Mouse (Mus musculus) heart, adult 8-10 months (tissue): ENCODE data around the gene Olfr328. TPM values are rescaled to one million over a fixed set of nuclear protein-coding genes. Genes with fewer than 3 reads are reported as not detected.
"Not testable (repeated sequence)": the region's sequence is repeated elsewhere in the genome, so short reads cannot be mapped to it uniquely, and the experiment has no call there.

Source experiments
- DNase-seq: peaks from one replicate; pipeline ENCODE4 v3.0.0; 2022; ENCODE audit warnings: low spot score
- total RNA-seq, 4 experiments: library from RNA; stranded (reverse); gene quantifications; 2 replicates each; pipeline ENCODE4 v1.2.4; 2022

The Olfr328 gene
- total RNA-seq = not detected

DNA sequence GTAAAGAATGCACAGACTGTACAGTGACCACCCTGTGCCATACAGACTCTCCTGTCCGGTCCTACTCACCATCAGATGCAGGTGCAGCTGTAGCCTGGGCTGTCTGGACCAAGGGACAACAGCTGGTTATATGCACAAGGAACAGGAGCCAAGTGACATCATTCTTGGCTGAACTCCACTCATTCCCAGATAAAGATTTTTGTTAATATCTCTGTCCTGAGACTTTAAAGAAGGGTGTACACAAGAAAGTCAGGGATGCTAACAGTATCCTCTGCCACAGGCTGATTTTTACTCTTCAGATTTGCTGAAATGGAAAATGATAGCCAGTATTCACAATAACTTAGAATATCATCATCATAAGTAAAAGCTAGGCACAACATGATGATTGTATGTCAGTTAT lies at the start of gene Olfr328:
Olfr328 (minus strand) TSS at position 101 of the 400 bp plus-strand sequence.
- DNase-seq = no peak

DNA sequence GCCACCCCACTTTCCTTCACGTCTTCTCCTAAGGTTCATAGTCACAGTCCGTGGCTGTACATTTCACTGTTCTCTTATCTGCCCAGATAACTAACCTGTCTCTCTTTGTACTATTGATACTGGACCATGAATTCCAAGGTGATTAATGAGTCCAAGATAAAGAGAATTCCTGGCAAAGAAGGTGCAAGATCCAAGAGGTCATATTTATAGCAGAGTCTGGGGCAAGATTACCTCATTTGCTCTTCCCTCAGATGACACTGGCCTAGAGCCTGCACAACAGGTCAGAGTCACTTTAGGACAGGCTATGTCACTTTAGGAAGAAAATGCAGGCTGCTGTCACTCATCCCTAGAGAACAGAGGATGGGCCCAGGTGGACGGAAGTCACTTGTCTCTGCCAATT lies 49.8 kb upstream of the Olfr328 start:
- DNase-seq = no peak

DNA sequence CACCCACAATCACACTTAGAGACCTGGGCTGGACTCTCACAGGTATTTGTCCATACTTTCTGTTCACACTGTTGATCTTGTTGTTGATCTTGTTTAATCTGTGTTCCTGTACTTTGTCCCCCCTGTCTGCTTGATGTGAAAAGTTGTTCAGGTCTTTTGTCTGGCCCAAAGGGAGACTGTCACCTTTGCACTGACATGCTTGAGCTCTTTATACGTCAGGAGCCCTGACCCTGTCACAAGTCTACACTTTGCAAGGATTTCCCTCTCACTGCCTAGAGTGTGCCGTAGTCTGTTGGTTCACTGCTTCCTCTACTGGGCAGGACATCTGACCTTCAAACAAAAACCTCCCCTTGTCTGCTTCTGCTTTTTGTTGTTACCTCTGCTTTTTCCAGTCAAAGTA lies 49.3 kb upstream of the Olfr328 start:
- no peak for DNase-seq

DNA sequence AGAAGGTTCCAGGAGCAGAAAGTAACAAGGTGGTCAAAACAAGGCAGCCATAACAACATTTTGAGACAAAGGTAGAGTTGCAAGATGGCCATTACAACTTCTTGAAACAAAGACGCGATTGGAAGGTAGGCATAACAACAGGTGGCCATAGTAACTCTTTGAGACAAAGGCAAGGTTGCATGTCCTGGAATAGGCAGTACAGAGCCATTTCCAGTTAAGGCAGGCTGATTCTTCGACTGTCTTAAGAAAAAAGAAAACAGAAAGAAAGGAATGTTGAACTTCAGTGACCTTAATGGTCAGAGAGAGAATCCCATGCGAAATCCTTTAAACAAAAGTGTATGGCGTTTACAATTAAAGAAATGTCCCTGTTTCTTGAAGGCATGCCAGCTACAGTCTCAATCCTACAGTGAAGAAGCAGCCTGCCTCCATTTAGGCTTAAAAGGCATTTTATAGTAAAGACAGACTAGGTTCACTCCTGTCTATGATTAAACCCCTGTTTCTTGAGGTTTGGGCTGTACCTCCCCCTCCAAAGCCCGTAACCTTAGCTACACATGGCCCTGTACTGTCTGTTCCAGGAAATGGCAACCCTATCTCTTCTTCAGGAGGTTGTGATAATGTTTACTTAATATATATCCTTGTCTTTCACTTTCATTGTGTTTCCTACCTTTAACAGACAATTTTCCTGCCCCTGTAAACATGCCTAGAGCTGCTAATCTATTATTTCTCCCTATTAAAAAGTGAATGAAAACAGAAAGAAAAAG lies 47.5 kb upstream of the Olfr328 start:
- no peak for DNase-seq

DNA sequence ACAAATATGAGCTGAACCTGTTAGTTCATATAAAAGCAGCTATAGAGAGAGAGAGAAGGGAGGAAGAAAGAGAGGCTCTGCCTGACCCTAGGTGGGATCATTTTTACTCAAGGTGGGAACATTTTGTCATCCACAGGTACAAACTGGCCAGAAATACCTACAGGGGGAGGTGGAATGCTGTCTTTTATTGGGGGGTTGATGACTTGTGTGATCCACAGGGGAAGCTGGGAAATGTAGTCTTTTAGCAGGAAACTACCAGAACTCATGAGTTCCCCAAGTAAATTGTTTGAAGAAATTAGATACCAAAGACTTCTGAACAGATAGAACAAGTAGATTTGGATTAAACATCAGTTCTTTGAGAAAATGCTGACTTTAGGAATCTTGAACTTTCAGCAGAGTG lies 46.6 kb upstream of the Olfr328 start:
- DNase-seq = no peak

DNA sequence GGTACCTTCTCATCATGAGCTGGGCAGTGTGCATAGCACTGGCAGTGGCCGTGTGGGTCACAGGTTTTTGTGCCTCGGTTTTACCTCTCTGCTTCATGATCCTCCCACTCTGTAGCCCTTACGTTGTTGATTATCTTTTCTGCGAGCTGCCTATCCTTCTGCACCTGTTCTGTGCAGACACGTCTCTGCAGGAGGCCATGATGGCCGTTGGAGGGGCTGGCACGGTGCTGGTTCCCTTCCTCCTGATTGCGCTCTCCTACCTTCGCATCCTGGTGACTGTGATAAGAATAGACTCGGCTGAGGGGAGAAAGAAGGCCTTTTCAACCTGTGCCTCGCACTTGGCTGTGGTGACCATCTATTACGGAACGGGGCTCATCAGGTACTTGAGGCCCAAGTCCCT lies 42.4 kb upstream of the Olfr328 start:
- DNase-seq = no peak

DNA sequence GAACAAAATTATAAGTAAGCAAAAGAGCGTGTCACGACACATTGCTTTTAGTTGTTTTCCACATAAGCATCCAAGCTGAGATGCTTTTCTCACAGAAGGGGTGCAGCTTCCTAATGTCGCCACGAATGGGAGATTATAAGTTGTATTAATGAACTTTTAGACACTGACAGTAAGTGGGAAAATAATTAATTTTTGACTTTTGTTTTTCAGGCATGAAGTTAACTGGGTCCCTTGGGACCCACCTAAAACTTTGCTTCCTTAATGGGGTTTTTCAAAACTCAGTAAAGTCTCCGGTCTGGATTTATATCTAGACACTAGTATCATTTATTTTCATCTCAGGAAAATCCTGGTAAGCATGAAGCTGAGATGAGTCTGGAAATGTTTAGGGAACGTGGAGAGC lies 39.4 kb upstream of the Olfr328 start, which contains the start of gene Olfr324:
Olfr324 (plus strand) TSS at position 301 of the 400 bp plus-strand sequence.
- DNase-seq = no peak

DNA sequence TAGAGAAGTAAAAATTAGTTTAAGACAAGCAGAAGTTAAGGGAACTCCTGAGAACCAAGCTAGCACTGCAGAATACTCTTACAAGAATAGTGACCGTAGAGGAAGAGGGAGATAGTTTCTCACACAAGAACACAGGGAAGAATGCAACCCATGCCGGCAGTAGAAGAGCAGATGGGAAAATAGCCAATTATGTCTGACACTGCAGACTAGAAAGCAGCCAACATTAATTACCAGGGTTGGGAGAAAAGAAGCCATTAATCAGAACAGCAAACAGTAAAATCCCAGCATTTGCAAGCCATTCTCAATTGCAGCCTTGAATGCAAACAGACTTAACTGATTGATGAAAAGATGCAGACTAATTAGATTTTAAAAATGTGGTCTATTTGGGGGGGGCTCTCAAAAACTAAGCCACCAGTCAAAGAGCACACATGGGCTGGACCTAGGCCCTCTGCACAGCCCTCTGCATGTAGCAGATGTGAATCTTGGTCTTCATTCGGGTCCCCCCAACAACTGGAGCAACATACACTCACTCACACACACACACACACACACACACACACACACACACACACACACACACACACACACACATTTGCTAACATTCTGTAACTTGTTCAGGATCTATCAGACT lies 33.3 kb upstream of the Olfr328 start:
- no peak for DNase-seq

DNA sequence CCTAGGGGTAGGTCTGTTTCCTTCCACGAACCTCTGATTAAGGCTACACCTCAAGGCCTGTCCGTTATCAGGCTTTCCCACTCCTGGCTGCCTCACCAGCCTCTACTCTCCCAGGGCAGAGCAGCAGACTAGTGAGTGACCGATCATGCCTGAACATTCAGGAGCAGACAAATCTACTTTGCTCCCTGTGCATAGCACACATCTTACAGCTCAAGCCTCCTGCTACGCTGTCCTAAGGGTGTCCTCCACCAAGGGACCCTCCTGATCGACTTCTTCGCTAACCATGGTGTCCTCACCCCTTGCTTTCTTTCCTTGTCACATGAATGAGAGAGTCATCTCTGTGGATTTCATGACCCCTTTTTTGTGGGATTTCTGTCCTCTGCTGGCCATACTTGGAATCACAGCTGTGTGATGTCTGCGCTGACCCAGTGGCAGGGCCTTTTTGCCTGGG lies 32.5 kb upstream of the Olfr328 start:
- DNase-seq = peak; percentile 19

DNA sequence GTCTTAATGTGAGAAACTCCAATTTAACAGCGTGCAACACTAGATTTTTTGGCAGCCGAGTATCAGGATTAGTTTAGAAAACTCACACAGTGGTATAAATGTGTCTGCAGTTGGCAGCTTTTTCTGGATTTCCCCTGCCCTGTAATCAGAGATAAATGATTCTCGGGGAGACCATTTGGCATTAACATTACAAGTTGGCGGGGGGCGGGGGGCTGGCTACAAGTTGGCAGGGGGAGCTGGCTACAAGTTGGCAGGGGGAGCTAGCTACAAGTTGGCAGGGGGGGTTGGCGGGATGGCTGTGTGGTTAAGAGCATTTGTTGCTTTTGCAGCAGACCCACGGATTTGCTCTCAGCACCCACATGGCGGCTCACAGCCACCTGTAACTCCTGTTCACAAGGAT lies 23.2 kb upstream of the Olfr328 start:
- DNase-seq = no peak

DNA sequence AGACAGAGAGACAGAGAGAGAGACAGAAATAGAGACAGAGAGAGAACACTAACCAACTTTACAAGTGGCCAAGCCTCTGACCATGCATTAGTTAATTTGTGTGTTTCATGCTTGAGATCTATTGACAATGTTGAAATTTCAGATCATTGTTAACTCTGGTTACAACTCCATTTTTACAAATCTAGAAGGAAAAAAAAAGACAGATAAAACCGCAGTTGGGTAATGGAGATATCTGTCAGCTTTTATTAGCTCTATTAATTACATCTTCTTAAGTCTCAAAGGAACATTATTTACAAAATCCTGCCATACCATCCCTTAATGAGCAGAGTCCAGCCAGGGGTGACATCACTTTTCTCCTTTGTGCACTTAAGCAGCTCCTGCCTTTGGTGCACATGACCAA lies 22.0 kb upstream of the Olfr328 start, which contains the start of gene Olfr325:
Olfr325 (plus strand) TSS at position 301 of the 400 bp plus-strand sequence.
- DNase-seq = no peak

DNA sequence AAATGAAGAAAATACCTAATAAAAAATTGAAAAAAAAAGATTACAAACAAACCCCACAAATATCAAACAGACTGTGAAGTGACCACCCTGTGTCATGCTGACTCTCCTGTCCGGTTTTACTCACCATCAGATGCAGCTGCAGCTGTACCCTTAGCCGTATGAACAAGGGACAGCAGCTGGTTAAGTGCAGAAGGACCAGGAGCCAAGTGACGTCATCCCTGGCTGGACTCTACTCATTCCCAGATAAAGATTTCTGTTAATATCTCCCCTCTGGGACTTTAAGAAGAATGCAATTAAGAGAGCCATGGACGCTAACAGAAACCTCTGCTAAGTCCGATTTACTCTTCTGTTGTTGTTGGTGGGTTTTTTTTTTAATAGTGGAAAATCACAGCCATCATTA lies 15.0 kb upstream of the Olfr328 start, which contains the start of gene Olfr224:
Olfr224 (minus strand) TSS at position 149 of the 400 bp plus-strand sequence.
- peak; percentile 11 for DNase-seq

DNA sequence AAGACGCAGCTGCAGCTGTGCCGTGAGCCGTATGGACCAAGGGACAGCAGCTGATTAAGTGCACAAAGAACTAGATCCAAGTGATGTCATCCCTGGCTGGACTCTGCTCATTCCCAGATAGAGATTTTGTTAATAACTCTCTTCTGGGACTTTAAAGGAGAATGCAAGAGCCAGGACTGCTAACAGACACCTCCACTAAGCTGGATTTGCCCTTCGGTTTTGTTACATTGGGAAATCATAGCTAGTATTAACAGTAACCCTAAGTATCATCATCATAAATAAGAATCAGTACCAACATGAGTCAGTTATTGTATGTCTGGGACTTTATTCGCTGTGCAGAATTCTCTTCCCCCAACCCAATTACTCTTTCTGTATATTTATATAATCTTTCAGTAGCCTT lies 9.1 kb downstream of the Olfr328 start, which contains the start of gene Olfr329-ps:
Olfr329-ps (minus strand) TSS at position 101 of the 400 bp plus-strand sequence.
- peak; percentile 4 for DNase-seq

DNA sequence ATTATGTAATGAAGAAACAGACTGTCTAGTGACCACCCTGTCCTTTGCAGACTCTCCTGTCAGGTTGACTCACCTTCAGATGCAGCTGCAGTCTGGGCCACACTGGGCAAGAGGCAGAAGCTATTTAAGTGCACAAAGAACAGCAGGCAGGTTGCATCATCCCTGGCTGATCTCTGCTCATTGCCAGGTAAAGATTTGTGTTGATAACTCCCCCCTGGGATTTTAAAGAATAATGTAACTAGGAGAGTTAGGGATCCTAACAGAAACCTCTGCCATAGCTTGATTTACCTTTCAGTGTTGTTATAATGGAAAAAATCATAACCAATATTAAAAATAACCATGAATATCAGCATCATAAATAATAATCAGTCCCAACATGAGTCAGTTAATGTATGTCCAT lies 20.7 kb downstream of the Olfr328 start, which contains the start of gene Olfr330:
Olfr330 (minus strand) TSS at position 101 of the 400 bp plus-strand sequence.
- DNase-seq = not testable (repeated sequence)

DNA sequence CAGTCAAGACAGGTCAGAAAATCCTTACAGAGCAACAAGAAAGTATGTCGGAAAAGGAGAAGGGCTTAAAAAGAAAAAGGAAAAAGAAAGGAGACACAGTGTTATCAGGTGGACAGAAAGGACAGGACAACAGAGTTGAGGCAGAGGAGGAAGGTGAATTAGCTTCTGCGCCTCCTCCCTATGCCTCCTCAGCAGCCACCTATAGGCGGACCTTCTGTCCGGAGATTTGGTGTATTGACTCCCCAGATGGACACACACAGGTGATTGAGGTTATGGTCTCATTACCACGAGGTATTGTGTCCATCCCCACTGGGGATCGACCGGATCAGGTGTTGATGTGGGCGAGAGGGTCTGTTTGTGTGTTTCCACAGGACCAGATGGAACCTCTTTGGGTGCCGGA lies 35.7 kb downstream of the Olfr328 start:
- DNase-seq = peak; percentile 4

DNA sequence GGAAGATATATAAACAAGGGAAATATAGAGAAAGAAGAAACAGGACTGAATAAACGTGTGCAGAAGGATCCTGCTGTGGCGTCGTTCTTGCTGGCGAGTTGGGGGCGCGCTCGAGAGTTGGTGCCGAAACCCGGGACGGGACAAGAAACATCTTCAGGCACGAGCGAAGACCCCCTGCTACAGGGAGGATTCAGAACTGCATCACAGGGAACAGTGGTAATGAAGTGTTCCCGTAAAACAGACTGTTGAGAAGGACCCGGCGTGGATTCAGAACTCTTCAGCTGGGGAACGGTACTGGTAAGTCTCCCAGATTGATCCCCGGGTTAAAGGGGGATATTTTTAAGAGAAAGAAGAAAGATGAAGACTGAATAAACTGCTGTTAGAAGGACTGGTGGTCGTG lies 36.5 kb downstream of the Olfr328 start:
- peak; percentile 53 for DNase-seq

DNA sequence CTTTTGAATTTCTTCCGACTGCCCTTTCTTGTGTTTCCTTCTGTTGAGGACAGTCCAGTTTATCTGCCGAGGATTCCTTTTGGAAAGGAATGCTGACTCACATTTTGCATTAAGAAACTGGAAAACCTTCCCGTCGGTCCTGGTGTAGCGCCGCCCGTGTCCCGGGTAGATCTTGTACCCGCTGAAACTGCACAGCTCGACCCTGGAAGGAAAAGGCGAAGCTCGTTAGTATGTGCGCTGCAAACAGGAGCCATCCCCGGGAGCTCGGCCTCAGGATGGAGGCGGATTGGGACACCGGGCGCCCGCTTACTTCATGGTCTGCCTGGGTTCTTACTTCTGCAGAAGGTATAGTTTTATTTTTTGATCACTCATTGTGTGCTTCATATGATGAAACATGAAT lies 46.4 kb downstream of the Olfr328 start:
- DNase-seq = not testable (repeated sequence)

DNA sequence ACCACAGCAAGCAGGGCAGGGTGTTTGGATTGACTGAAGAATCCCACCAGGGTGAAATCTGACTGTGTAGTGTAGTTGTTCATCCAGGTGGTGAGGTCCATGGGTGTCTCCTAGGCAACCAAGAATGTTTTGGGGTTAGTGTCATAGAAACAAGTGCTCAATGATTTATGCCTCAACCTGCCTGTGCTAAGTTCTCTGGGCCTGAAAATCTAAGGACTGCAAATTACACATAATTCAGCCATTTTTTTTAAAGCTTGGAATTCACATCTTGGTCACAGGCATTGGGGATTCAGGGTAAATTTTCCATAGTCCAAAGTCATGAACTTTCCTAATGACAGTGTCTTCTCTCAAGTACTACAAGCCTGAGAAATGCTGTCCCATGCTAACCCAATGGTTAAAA lies 53.0 kb downstream of the Olfr328 start, which contains the start of gene Olfr331:
Olfr331 (minus strand) TSS at position 101 of the 400 bp plus-strand sequence.
- DNase-seq = not testable (repeated sequence)
